Mouse (Mus musculus) thymus, adult 2 months (tissue): ENCODE measurements around the gene Khdc4. TPM values are rescaled to one million over a fixed set of nuclear protein-coding genes. Genes with fewer than 3 reads are reported as not detected.
"Not testable (repeated sequence)": the region's sequence is repeated elsewhere in the genome, so short reads cannot be mapped to it uniquely, and the experiment has no call there.

Source experiments
- DNase-seq: peaks from one replicate; pipeline ENCODE4 v3.0.0; 2021
- H3K27ac ChIP-seq: fragments of 200-500 bp; 2 replicates; pipeline ENCODE4 v1.5.1; 2012; ENCODE audit warnings: low read length, control low read depth; ENCODE audit not compliant: control insufficient read depth, insufficient read depth
- H3K27me3 ChIP-seq: fragments of 200-500 bp; 2 replicates; pipeline ENCODE4 v1.6.1; 2012; ENCODE audit warnings: mild to moderate bottlenecking, low read length, moderate library complexity, mixed read lengths; ENCODE audit not compliant: control insufficient read depth, insufficient read depth
- H3K36me3 ChIP-seq: fragments of 200-500 bp; 2 replicates; pipeline ENCODE4 v1.6.1; 2012; ENCODE audit warnings: mild to moderate bottlenecking, low read length, moderate library complexity; ENCODE audit not compliant: control insufficient read depth, insufficient read depth
- H3K4me1 ChIP-seq: fragments of 200-500 bp; replicated peaks from 2 replicates; pipeline ENCODE4 v1.6.1; 2012; ENCODE audit warnings: low read length; ENCODE audit not compliant: control insufficient read depth, insufficient read depth
- H3K4me3 ChIP-seq: fragments of 200-500 bp; 2 replicates; pipeline ENCODE4 v1.5.1; 2012; ENCODE audit warnings: mild to moderate bottlenecking, low read length, control low read depth, moderate library complexity; ENCODE audit not compliant: control insufficient read depth, insufficient read depth
- CTCF ChIP-seq: fragments of 200-500 bp; IDR thresholded peaks from 2 replicates; pipeline ENCODE4 v1.5.1; 2012; ENCODE audit warnings: mild to moderate bottlenecking, control low read depth, low read length, moderate library complexity, borderline replicate concordance; ENCODE audit not compliant: control insufficient read depth, poor library complexity, insufficient read depth; ENCODE audit errors: extremely low read depth
- POLR2A ChIP-seq: fragments of 200-500 bp; IDR thresholded peaks from 2 replicates; pipeline ENCODE4 v1.6.1; 2012; ENCODE audit warnings: mild to moderate bottlenecking, low read length, control low read depth, moderate library complexity; ENCODE audit not compliant: control insufficient read depth, poor library complexity, insufficient read depth; ENCODE audit errors: extremely low read depth
- WGBS: fragments of 180-500 bp; shearing (Covaris S2); methylation state at CpG from one replicate; pipeline ENCODE4 v1.1.7; 2018; 5-methylcytosine and 5-hydroxymethylcytosine counted together
- polyA plus RNA-seq: library from polyadenylated mRNA; depleted of rRNA; stranded (reverse); fragments of >200 nt; gene quantifications from 2 replicates; pipeline ENCODE4 v1.2.3, GENCODE M21; 2012

Khdc4 gene
- polyA plus RNA-seq, 1 experiment: 124 TPM

DNA sequence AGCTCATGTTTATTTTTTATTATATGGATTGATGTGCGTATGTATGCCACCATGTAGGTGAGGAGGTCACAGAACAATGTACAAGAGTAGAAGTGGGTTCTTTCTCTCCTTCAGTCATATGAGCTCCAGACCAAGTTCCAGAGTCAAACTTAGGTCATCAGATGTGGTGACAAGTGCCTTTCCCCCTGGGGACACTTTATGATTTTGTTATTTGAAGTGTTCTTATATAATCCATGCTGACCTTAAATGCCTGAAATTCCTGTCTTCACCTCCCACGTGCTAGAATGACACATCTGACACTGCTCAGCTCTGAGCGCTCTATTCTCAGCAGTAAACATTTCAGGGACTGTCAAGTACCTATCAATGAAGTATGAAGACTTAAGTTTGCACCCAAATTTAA is 15.6 kb downstream of the Khdc4 start:
- no peak for TF ChIP-seq POLR2A
- TF ChIP-seq CTCF: no peak
- Histone ChIP-seq H3K4me3 (no peak overlapping the region), H3K27ac (no peak overlapping the region), H3K36me3 (peaks cover 95% of the 10 kb centered on the region), H3K27me3 (no peaks in the 10 kb centered on the region), H3K4me1 (no peaks in the 10 kb centered on the region)
- no peak for DNase-seq
- WGBS: 95% methylated on average over 3 of the region's 3 CpGs

DNA sequence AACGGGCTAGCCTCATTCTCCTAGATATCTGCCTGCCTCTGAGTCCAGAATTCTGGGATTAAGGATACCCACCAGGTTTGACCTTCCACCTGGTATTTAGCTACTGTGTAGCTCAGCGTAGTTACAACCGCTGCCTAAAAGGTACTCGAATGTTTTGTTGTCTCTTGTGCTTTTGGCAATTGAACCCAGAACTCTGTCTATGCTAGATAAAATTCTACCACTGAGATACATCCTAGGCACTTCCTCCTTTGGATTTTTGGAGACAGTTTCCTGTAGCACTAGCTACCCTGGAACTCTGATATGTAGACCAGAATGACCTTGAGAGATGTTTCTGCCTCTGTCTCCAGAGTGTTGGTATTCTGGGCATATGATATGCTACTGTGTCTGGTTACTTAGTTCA is 28.1 kb downstream of the Khdc4 start:
- no peak for DNase-seq
- 97% methylated on average over 4 of the region's 4 CpGs for WGBS
- Histone ChIP-seq H3K27ac (no peak overlapping the region), H3K4me1 (peaks cover 5% of the 10 kb centered on the region), H3K4me3 (no peak overlapping the region), H3K27me3 (no peaks in the 10 kb centered on the region), H3K36me3 (peaks cover 51% of the 10 kb centered on the region)
- TF ChIP-seq CTCF (no peak), POLR2A (no peak)

DNA sequence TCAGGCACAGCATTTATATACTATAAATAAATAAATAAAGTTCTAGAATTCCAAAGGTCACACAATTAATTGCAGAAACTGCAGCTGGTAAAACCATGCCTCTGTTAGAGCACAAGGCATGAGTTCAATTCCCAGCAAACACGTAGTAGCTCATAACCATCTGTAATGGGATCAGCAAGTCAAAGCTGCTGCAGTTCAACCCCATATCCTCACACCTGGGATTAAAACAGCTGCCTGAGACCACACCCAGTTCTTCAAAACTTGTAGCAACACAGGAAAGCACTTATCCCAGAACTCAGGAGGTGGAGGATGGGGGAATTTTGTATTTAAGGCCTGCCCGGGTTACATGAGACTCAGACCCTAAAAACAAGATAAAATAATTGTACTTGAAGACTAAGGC is 29.1 kb downstream of the Khdc4 start:
- Histone ChIP-seq H3K36me3 (peaks cover 41% of the 10 kb centered on the region), H3K27ac (no peak overlapping the region), H3K4me1 (peaks cover 5% of the 10 kb centered on the region), H3K27me3 (no peaks in the 10 kb centered on the region), H3K4me3 (no peak overlapping the region)
- DNase-seq: no peak
- TF ChIP-seq CTCF: no peak
- no peak for TF ChIP-seq POLR2A
- WGBS: 93% methylated on average over 2 of the region's 2 CpGs

DNA sequence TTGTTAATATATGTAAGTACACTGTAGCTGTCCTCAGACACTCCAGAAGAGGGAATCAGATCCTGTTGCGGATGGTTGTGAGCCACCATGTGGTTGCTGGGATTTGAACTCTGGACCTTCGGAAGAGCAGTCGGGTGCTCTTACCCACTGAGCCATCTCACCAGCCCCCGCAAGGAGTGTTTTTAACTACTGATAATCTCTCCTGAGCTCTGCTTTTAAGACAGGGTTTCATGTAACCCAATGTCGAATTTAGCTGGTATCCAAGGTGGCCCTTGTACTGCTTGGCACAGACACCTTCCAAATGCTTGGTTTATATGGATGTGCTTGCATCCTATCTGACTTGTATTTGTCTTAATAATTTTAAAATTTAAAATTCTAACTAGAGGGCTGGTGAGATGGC is 30.1 kb downstream of the Khdc4 start:
- H3K4me3 ChIP-seq, H3K27me3 ChIP-seq, H3K4me1 ChIP-seq, DNase-seq, H3K27ac ChIP-seq: not testable (repeated sequence)
- WGBS: 94% methylated on average over 5 of the region's 5 CpGs
- peaks cover 31% of the 10 kb centered on the region for H3K36me3 ChIP-seq

DNA sequence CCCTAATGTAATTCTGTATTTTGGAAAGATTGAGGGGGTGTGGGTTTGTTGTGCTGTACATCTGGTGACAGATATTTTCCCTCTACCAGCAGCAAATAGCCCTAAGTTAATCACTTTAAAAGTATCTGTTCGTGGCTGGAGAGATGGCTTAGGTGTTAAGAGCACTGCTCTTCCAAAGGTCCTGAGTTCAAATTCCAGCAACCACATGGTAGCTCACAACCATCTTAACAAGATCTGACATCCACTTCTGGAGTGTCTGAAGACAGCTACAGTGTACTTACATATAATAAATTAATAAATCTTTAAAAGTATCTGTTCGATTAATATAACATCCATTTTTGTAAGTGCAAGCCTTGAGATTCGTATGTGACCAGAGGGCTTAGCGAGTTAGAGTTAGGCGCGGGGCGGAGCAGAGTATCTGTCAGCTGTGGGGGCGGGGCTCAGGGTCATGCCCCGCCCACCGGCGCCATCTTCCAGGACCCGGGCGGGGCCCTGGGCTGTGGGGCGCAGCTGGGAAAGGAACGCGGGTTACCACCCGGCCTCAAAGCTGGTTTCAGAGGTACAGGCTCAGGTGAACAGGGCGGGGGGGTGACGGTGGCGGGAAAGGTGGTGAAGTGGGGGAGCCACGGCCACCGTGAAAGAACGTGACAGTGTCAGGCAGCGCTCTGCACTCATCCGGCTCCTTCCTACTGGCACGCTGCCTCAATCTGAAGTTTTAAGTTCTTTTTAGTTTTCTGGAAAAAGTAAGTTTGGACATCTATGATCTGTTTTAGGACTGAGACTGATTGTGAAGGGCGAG is 31.0 kb downstream of the Khdc4 start, which contains the start of gene Rit1:
Gene Rit1 (plus strand): TSS at position 440 of the 799 bp plus-strand sequence.
- peak within 1 kb of the TSS; percentile 56 for H3K4me3 ChIP-seq
- H3K27me3 ChIP-seq: no peaks in the 10 kb centered on the region
- H3K4me1 ChIP-seq: peaks cover 5% of the 10 kb centered on the region
- H3K36me3 ChIP-seq: peaks cover 23% of the 10 kb centered on the region
- peak; percentile 84 for DNase-seq
- TF ChIP-seq POLR2A (peak; percentile 47; the same call in 1 of the 2 replicates), CTCF (0 out of 2 replicates have a peak, but pooled peaks have one; percentile 47)
- WGBS: under 1% methylated on average over 27 of the region's 27 CpGs
- H3K27ac ChIP-seq: peak within 1 kb of the TSS; percentile 15; the same call in 1 of the 2 replicates

DNA sequence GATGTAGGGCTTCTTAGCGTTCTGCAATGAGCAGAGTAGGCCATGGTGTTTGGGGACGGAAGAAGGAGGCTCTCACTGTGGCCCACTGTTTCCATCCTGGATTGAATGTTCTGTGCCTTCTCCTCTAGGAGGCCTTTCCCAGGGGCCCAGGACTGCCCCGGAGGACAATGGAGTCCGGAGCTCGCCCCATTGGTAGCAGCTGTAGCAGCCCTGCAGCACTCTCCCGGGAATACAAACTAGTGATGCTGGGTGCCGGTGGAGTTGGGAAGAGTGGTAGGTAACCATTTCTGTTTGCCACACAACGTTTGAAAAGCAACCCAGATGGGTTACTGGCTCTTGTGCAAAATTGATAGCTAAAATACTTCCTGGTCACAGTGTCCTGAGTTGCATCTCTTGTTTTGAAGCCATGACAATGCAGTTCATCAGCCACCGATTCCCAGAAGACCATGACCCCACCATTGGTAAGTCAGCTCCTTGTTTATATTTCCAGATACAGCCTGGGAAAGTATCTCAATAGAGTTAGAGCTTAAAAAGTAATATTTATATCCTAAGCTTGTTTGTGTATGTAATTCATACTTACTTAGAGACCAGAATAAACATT is 31.7 kb downstream of the Khdc4 start:
- no peaks in the 10 kb centered on the region for H3K27me3 ChIP-seq
- peak; percentile 16 for DNase-seq
- 6% methylated on average over 9 of the region's 9 CpGs for WGBS
- H3K4me1 ChIP-seq: peaks cover 5% of the 10 kb centered on the region
- H3K36me3 ChIP-seq: peaks cover 16% of the 10 kb centered on the region
- TF ChIP-seq POLR2A (no peak), CTCF (no peak)
- H3K27ac ChIP-seq: peak overlapping the region; percentile 15; the same call in 1 of the 2 replicates
- H3K4me3 ChIP-seq: peak overlapping the region; percentile 56
